Mouse (Mus musculus) large intestine, adult 2 months (tissue): ENCODE measurements around the gene 2310057M21Rik. TPM values are rescaled to one million over a fixed set of nuclear protein-coding genes. Genes with fewer than 3 reads are reported as not detected.

Source experiments
- DNase-seq: peaks from one replicate; pipeline ENCODE4 v3.0.0-alpha.2; 2012; ENCODE audit warnings: low read depth, low spot score
- WGBS: fragments of 180-500 bp; shearing (Covaris S2); methylation state at CpG from one replicate; pipeline ENCODE4 v1.1.7; 2018; 5-methylcytosine and 5-hydroxymethylcytosine counted together
- polyA plus RNA-seq: library from polyadenylated mRNA; depleted of rRNA; stranded (reverse); fragments of >200 nt; gene quantifications from 2 replicates; pipeline ENCODE4 v1.2.3, GENCODE M21; 2012; rRNA removed

Gene 2310057M21Rik
- polyA plus RNA-seq, 1 experiment, result 3.9 TPM

DNA sequence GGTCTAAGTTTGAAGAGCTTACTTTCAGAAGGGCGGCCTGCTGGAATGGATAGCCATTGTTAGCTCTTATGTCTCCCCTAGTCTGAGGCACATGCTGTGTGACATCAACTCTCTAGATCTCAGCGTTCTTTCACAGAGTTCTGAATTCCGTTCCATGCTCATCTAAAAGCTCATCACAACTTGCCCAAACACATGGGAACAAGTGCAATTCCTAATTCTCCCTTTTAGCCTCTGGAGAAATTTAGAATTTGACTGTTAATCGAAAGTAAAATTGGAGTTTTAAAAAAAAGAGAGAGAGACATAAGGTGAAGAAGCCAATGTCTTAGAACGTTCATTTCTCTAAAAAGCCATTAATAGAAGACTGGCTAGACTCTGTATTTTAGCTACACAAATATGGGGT lies 33.1 kb downstream of the 2310057M21Rik start, which contains the start of gene Fam24b:
Gene Fam24b, minus strand, starts transcription at position 101 of the 400 bp plus-strand sequence.
- 93% methylated on average over 5 of the region's 5 CpGs for WGBS
- no peak for DNase-seq

DNA sequence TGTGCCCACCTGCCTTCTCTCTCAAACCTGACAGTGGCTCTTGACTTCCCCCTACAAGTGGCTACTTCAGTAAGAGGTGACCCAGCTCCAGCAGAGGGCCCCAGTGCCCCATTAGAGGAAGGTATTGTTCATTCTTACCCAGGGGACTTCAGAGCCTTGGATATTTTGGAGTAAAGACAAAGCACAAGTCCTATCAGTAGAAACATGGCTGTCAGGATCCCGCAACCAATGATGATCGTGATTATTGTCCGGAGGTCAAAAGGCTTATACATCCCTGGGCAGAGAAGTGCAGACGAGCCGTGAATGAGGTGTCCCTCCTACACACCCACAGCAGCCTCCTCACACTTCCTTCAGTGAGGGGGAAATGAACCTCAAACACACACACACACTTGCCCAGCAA lies 35.5 kb downstream of the 2310057M21Rik start:
- DNase-seq, result no peak
- WGBS, result 83% methylated on average over 5 of the region's 5 CpGs

DNA sequence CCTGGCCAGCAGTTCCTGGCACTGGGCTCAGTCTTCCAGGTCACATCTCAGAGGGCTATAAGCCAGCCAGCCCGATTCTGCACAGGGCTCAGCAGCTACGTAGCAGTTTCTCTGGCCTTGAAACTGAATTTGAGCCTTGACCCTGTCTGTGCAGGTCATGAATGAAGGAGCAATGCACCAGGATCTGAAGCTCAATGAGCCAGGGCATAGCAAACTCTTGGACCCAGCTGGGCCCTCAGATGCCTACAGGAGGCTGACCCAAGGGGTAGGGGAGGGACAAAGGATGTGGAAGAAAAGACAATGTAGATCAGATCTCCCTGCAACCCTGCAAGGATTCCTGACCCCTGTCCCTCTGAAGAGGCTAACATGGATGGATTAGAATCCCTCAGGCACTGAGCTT lies 40.4 kb downstream of the 2310057M21Rik start, which contains the start of gene Cuzd1:
Gene Cuzd1, minus strand, starts transcription at position 101 of the 400 bp plus-strand sequence.
- DNase-seq, result no peak
- 60% methylated on average over 2 of the region's 2 CpGs for WGBS

DNA sequence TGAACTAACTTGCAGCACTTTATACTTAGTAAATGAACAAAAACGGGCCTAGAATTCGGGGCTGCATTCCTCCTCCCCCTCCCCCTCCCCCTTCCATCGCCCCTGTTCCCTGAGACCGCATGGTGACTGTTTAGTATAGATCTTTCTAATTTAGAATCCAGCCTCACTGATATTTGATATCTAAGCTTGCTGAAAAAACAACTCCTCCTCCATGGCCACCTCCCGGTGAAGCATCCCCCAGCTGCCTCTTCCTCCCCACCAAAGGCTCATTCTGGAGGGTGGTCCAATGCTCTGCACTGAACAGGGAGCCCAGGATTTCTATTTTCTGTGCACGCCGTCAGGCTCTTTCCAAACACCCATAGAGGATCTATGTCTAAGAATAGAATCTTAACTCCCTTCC lies 44.2 kb downstream of the 2310057M21Rik start:
- 80% methylated on average over 5 of the region's 7 CpGs for WGBS
- no peak for DNase-seq

DNA sequence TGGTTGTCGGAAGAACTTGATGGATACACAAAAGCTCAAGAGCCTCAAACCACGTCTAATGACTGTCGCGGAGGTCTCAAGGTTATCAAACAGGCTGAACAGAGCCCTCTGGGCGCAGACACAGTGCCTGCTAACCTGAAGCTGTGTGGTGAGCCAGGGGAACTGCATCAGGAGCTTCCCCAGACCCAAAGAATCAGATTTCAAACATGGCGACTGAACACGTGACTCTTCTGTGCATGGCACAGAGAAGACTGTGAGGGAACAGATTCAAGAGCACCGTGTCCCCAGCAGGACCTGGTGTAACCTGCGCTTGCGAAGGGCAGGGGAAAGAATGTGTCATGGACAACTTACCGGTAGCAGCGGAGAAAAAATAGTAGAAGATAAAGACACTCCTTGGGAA lies 45.0 kb downstream of the 2310057M21Rik start:
- WGBS, result 64% methylated on average over 12 of the region's 12 CpGs
- DNase-seq, result no peak

DNA sequence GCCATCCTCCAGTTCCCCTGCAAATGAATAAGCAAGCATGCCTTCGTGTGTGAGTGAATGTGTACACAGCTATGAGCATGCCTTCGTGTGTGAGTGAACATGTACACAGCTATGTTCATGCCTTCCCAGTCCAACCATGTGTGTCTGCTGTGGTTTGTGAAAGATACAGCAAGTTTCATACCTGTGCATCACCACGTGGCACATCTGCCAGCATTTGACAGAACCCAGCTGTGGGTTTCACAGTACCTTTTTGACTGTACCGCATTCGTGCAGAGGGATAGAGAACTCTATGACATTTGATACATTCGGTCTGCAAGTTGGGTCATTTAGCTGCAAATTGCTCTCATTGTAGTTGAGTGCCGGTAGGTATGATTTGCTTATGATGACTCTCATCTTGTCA lies 48.1 kb downstream of the 2310057M21Rik start:
- 75% methylated on average over 7 of the region's 7 CpGs for WGBS
- no peak for DNase-seq

DNA sequence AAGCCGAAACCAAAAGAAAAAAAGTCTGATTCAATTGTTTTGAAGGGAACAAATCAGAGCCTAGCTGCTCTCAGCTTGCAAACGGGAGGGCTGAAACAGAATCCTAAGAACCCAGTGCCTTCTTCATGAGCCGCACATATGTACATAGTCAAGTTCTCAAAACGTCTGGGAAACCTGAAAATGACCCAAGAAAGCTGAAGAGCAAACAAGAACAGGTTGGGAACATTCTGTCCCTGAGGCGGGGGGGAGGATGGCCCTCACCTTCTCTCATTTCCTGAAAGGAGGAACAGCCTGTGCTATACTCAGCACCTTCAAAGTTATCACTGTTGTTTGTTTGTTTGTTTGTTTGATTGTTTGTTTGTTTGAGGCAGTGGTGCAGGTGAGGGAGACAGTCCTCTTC lies 55.8 kb downstream of the 2310057M21Rik start:
- DNase-seq, result no peak
- 61% methylated on average over 5 of the region's 5 CpGs for WGBS

DNA sequence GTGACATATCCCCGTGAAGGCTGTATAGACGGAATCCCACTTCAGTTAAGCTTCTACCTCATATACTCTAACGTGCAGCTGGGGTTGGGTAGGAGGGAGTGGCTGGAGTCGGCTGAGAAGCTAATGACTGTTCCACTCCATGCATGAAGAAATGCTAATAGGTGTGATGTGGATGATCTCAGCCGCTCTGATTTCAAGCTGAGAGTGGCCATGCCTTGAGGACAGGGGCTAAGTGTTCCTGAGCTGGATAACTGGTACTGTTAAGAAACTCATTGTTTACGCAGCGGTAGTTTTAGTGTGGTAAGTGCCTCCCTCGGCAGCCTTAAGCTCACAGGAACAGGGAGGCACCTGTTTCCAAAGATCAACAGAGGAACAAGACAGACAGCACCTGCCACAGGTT lies 59.2 kb downstream of the 2310057M21Rik start:
- no peak for DNase-seq
- 32% methylated on average over 8 of the region's 8 CpGs for WGBS

DNA sequence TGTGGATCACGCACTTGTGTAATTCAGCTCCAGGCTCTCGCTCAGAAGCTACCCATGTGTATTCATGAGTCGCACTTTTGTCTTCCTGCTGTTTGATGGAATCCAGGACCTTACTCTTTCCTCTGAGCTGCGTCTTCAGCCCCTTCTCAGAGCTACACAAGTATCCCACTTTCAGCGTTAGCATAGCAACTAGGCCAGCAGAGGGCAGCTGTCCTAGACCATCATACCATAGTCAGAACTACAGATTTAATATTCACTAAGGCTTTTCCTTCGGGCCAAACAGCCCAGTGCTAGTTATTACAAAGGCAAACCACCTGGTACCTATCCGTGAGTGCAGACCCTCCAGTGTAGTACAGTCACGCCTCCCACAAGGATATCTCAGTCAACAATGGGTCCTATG lies 65.4 kb downstream of the 2310057M21Rik start:
- no peak for DNase-seq
- WGBS, result 64% methylated on average over 8 of the region's 8 CpGs

Other genes starting within 250 kb of the 2310057M21Rik start
- not detected in 2 replicates for gene 4933402N03Rik, start 216.4 kb downstream of the 2310057M21Rik start, polyA plus RNA-seq
- not detected in 2 replicates for gene 5430419D17Rik, start 188.4 kb downstream of the 2310057M21Rik start, polyA plus RNA-seq
- gene Cuzd1, start 40.5 kb downstream of the 2310057M21Rik start, polyA plus RNA-seq, result 0.10 and 0.56 TPM in 2 replicates
- gene Fam24b, start 33.2 kb downstream of the 2310057M21Rik start, polyA plus RNA-seq, result not detected in 2 replicates
- gene Fam24a, start 28.9 kb downstream of the 2310057M21Rik start, polyA plus RNA-seq, result not detected in 2 replicates
- gene Pstk, start 8.4 kb upstream of the 2310057M21Rik start, polyA plus RNA-seq, result 26.3 and 27.7 TPM in 2 replicates
- 4.7 and 10.6 TPM in 2 replicates for gene Ikzf5, start 47.8 kb upstream of the 2310057M21Rik start, polyA plus RNA-seq
- gene Acadsb, start 47.8 kb upstream of the 2310057M21Rik start, polyA plus RNA-seq, result 3.2 and 3.6 TPM in 2 replicates
- 0.64 and 0.93 TPM in 2 replicates for gene Hmx3, start 180.1 kb upstream of the 2310057M21Rik start, polyA plus RNA-seq
- 0.38 and 0.67 TPM in 2 replicates for gene Hmx2, start 186.0 kb upstream of the 2310057M21Rik start, polyA plus RNA-seq
- gene Bub3, start 197.5 kb upstream of the 2310057M21Rik start, polyA plus RNA-seq, result 71.8 and 75.6 TPM in 2 replicates